Mouse (Mus musculus) gastrocnemius, postnatal 10 days (tissue): ENCODE measurements around the gene Thbs4. TPM values are rescaled to one million over a fixed set of nuclear protein-coding genes. Genes with fewer than 3 reads are reported as not detected.

Experiments used
- DNase-seq: peaks from one replicate; pipeline ENCODE4 v3.0.0; 2021; ENCODE audit warnings: mixed read lengths
- total RNA-seq, 2 experiments: library from RNA; stranded (reverse); gene quantifications; 2 replicates each; pipeline ENCODE4 v1.2.3; 2021

Thbs4 gene
- total RNA-seq, 2 experiments from 2014 or later = 129 to 131 TPM

GRCm38 (mm10) chr13:92717851-92718665 lies 76.6 kb downstream of the Thbs4 start:
- no peak for DNase-seq

GRCm38 (mm10) chr13:92712619-92713018 lies 82.0 kb downstream of the Thbs4 start:
- DNase-seq = no peak

GRCm38 (mm10) chr13:92711821-92712220 lies 82.8 kb downstream of the Thbs4 start:
- DNase-seq = no peak

GRCm38 (mm10) chr13:92710361-92710760 lies 84.3 kb downstream of the Thbs4 start:
- no peak for DNase-seq

- no peak for DNase-seq
Measured at GRCm38 (mm10) chr13:92709535-92709934, 85.1 kb downstream of the Thbs4 start.

GRCm38 (mm10) chr13:92708466-92708865 lies 86.2 kb downstream of the Thbs4 start:
- DNase-seq = no peak

GRCm38 (mm10) chr13:92707941-92708340 lies 86.7 kb downstream of the Thbs4 start:
- DNase-seq = no peak

- no peak for DNase-seq
Measured at GRCm38 (mm10) chr13:92706342-92707061, 88.1 kb downstream of the Thbs4 start.

GRCm38 (mm10) chr13:92705016-92705535 lies 89.5 kb downstream of the Thbs4 start:
- DNase-seq = no peak

GRCm38 (mm10) chr13:92704189-92704588 lies 90.4 kb downstream of the Thbs4 start:
- DNase-seq = no peak

GRCm38 (mm10) chr13:92703241-92704027 lies 91.2 kb downstream of the Thbs4 start:
- DNase-seq = peak; percentile 65

- no peak for DNase-seq
Measured at GRCm38 (mm10) chr13:92702035-92702434, 92.6 kb downstream of the Thbs4 start.

Other genes with a start within 250 kb of the Thbs4 start
- gene Spz1, start 218.6 kb downstream of the Thbs4 start, total RNA-seq = not detected
- 10 to 100 TPM; 21.2 to 26.8 TPM for gene Serinc5, start 183.7 kb downstream of the Thbs4 start, total RNA-seq
- gene Mtx3, start 49.9 kb upstream of the Thbs4 start, total RNA-seq = 10 to 100 TPM in 1 of 2 experiments, 1 to 10 TPM in 1; 8.1 to 12.0 TPM